Mouse (Mus musculus): Measurements from ENCODE around the gene Bbip1. TPM values are rescaled to one million over a fixed set of nuclear protein-coding genes. Genes with fewer than 3 reads are reported as not detected.
A peak's percentile ranks its signal among the peaks of the same experiment; 100 is the strongest.
"Not testable (repeated sequence)": the region's sequence is repeated elsewhere in the genome, so short reads cannot be mapped to it uniquely, and the experiment has no call there.

The Bbip1 gene
- polyA plus RNA-seq, 1 experiment from 2014 or later, result 134 TPM

DNA sequence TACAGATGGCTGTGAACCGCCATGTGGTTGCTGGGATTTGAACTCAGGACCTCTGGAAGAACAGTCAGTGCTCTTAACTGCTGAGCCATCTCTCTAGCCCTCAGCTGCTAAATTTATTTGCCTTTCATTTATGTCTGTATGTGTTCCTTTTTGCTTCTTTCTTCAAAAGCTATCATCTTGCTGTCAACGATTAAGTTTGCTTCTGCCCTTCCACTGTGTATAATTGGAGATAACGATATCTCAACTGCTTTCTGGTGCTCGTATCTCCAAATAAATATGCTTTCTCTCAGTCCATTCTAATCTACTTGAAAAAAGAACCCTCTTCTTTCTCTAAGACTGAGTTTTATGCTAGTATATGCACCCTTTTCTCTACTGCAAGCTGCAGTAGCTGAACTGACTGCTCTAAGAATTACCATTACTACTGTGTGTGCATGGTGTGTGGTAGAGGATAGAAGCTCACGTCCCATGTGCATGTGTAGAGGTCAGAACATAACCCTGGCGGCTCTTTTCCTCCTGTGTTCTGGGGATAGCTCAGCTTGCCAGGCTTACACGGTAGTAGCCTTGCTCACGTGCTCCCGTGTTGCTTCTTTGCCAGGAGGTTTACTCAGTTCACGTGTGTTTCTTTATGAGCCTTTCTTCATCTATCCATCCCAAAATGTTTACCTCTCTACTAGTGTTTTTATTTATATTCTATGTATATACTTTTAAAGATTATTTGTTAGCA lies 20.6 kb upstream of the Bbip1 start:
- DNase-seq (no peak), ATAC-seq (ENCODE audit: low FRiP score, low TSS enrichment) (no peak)
- H3K27ac ChIP-seq (replicated peaks; ENCODE audit: low read depth, low read length), result no peak overlapping the region
- no peak overlapping the region for H3K4me2 ChIP-seq (ENCODE audit: low read length)
- H3K27me3 ChIP-seq (ENCODE audit: control insufficient read depth, insufficient read depth, low read length), result no peaks in the 10 kb centered on the region
- WGBS, result 91% methylated on average over 10 of the region's 10 CpGs
- no peak overlapping the region for H3K4me3 ChIP-seq (replicated peaks; ENCODE audit: low read depth, low read length)
- no peak overlapping the region for H3K9ac ChIP-seq (replicated peaks; ENCODE audit: low read length)
- no peaks in the 10 kb centered on the region for H3K4me1 ChIP-seq (ENCODE audit: control insufficient read depth, insufficient read depth, low read length)
- H3K36me3 ChIP-seq (ENCODE audit: control insufficient read depth, insufficient read depth, low read length), result no peaks in the 10 kb centered on the region
- H3K9me3 ChIP-seq (ENCODE audit: control insufficient read depth, low read length), result no peaks in the 10 kb centered on the region

DNA sequence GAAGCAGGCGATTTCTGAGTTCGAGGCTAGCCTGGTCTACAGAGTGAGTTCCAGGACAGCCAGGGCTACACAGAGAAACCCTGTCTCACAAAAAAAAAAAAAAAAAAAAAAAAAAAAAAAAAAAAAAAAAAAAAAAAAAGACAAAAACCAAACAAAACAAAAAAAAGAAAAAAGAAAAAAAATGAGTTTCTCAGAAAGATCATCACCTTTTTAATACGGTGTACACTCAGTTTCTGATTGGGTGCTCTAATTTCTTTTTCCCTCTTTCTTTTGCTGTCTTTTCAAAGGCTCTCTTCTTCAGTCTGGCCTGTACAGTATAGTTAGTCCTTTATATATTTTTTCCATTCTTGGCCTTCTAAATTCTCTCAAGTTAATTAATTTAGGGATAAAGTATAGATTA lies 19.9 kb upstream of the Bbip1 start:
- not testable (repeated sequence) for H3K36me3 ChIP-seq (ENCODE audit: control insufficient read depth, insufficient read depth, low read length)

DNA sequence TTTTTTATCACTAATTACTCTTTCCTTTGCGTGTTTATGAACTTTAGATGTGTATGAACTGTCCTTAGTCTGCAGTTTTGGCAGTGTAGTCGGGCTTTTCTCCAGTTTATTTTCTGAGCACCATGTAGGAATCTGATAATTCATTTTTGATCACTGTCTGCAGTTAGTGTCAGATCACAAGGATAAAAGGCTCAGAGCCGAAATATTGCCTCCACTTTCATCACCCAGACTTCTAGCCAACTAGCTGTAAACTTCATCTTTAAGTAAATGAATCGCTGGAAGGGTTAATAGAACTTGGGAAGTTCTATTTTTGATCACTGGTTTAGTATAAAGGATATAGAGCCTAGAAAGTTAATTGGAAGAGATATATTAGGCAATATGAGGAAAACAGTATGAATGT lies 18.1 kb upstream of the Bbip1 start:
- ATAC-seq (ENCODE audit: low FRiP score, low TSS enrichment) (no peak), DNase-seq (no peak)
- no peak overlapping the region for H3K9ac ChIP-seq (replicated peaks; ENCODE audit: low read length)
- no peaks in the 10 kb centered on the region for H3K27me3 ChIP-seq (ENCODE audit: control insufficient read depth, insufficient read depth, low read length)
- H3K4me3 ChIP-seq (replicated peaks; ENCODE audit: low read depth, low read length), result no peak overlapping the region
- H3K27ac ChIP-seq (replicated peaks; ENCODE audit: low read depth, low read length), result no peak overlapping the region
- WGBS, result 95% methylated on average over 4 of the region's 4 CpGs
- H3K9me3 ChIP-seq (ENCODE audit: control insufficient read depth, low read length), result no peaks in the 10 kb centered on the region
- no peaks in the 10 kb centered on the region for H3K4me1 ChIP-seq (ENCODE audit: control insufficient read depth, insufficient read depth, low read length)
- H3K36me3 ChIP-seq (ENCODE audit: control insufficient read depth, insufficient read depth, low read length), result no peaks in the 10 kb centered on the region
- no peak overlapping the region for H3K4me2 ChIP-seq (ENCODE audit: low read length)

More for the DNA sequence above, 19.9 kb upstream of the Bbip1 start:
- H3K9ac ChIP-seq (replicated peaks; ENCODE audit: low read length); H3K27me3 ChIP-seq (ENCODE audit: control insufficient read depth, insufficient read depth, low read length); H3K27ac ChIP-seq (replicated peaks; ENCODE audit: low read depth, low read length); H3K4me2 ChIP-seq (ENCODE audit: low read length); DNase-seq; H3K4me3 ChIP-seq (replicated peaks; ENCODE audit: low read depth, low read length); H3K9me3 ChIP-seq (ENCODE audit: control insufficient read depth, low read length); H3K4me1 ChIP-seq (ENCODE audit: control insufficient read depth, insufficient read depth, low read length); ATAC-seq (ENCODE audit: low FRiP score, low TSS enrichment): not testable (repeated sequence)
- 96% methylated on average over 3 of the region's 3 CpGs for WGBS

GRCm38 (mm10) chr19:53957513-53957912 lies 13.1 kb upstream of the Bbip1 start:
- no peak overlapping the region for H3K9ac ChIP-seq (replicated peaks; ENCODE audit: low read length)
- no peak overlapping the region for H3K4me2 ChIP-seq (ENCODE audit: low read length)
- no peaks in the 10 kb centered on the region for H3K27me3 ChIP-seq (ENCODE audit: control insufficient read depth, insufficient read depth, low read length)
- WGBS, result 94% methylated on average over 2 of the region's 2 CpGs
- H3K27ac ChIP-seq (replicated peaks; ENCODE audit: low read depth, low read length), result no peak overlapping the region
- H3K9me3 ChIP-seq (ENCODE audit: control insufficient read depth, low read length), result no peaks in the 10 kb centered on the region
- ATAC-seq (ENCODE audit: low FRiP score, low TSS enrichment) (no peak), DNase-seq (no peak)
- no peak overlapping the region for H3K4me3 ChIP-seq (replicated peaks; ENCODE audit: low read depth, low read length)
- H3K4me1 ChIP-seq (ENCODE audit: control insufficient read depth, insufficient read depth, low read length), result no peaks in the 10 kb centered on the region
- H3K36me3 ChIP-seq (ENCODE audit: control insufficient read depth, insufficient read depth, low read length), result no peaks in the 10 kb centered on the region

- Histone ChIP-seq H3K27me3 (ENCODE audit: control insufficient read depth, insufficient read depth, low read length) (no peaks in the 10 kb centered on the region), H3K9ac (replicated peaks; ENCODE audit: low read length) (peak overlapping the region; percentile 88), H3K4me1 (ENCODE audit: control insufficient read depth, insufficient read depth, low read length) (peaks cover 21% of the 10 kb centered on the region), H3K27ac (replicated peaks; ENCODE audit: low read depth, low read length) (peak overlapping the region; percentile 95), H3K4me3 (replicated peaks; ENCODE audit: low read depth, low read length) (peak overlapping the region; percentile 79), H3K4me2 (ENCODE audit: low read length) (peak overlapping the region; percentile 66), H3K36me3 (ENCODE audit: control insufficient read depth, insufficient read depth, low read length) (no peaks in the 10 kb centered on the region), H3K9me3 (ENCODE audit: control insufficient read depth, low read length) (no peaks in the 10 kb centered on the region)
- DNase-seq (peak; percentile 79), ATAC-seq (ENCODE audit: low FRiP score, low TSS enrichment) (peak; percentile 6)
- WGBS, result 0% methylated on average over 64 of the region's 69 CpGs
Measured at GRCm38 (mm10) chr19:53945171-53946042, 980 bp upstream of the Bbip1 start.

- Histone ChIP-seq H3K4me1 (ENCODE audit: control insufficient read depth, insufficient read depth, low read length) (peaks cover 21% of the 10 kb centered on the region), H3K9me3 (ENCODE audit: control insufficient read depth, low read length) (no peaks in the 10 kb centered on the region)
Measured at GRCm38 (mm10) chr19:53944786-53945169, 351 bp upstream of the Bbip1 start.

GRCm38 (mm10) chr19:53942342-53942741 lies 2.1 kb downstream of the Bbip1 start:
- Histone ChIP-seq H3K36me3 (ENCODE audit: control insufficient read depth, insufficient read depth, low read length) (peaks cover 8% of the 10 kb centered on the region; the same call in 1 of the 2 replicates), H3K9me3 (ENCODE audit: control insufficient read depth, low read length) (no peaks in the 10 kb centered on the region), H3K27me3 (ENCODE audit: control insufficient read depth, insufficient read depth, low read length) (no peaks in the 10 kb centered on the region), H3K4me3 (replicated peaks; ENCODE audit: low read depth, low read length) (no peak overlapping the region), H3K4me2 (ENCODE audit: low read length) (peak overlapping the region; percentile 65; the same call in 1 of the 2 replicates), H3K4me1 (ENCODE audit: control insufficient read depth, insufficient read depth, low read length) (peaks cover 13% of the 10 kb centered on the region), H3K9ac (replicated peaks; ENCODE audit: low read length) (no peak overlapping the region), H3K27ac (replicated peaks; ENCODE audit: low read depth, low read length) (no peak overlapping the region)
- DNase-seq (no peak), ATAC-seq (ENCODE audit: low FRiP score, low TSS enrichment) (no peak)
- 93% methylated on average over 2 of the region's 2 CpGs for WGBS

More at GRCm38 (mm10) chr19:53944786-53945169, 351 bp upstream of the Bbip1 start:
- Histone ChIP-seq H3K4me2 (ENCODE audit: low read length) (peak overlapping the region; percentile 66), H3K9ac (replicated peaks; ENCODE audit: low read length) (peak overlapping the region; percentile 88), H3K27ac (replicated peaks; ENCODE audit: low read depth, low read length) (peak overlapping the region; percentile 95), H3K4me3 (replicated peaks; ENCODE audit: low read depth, low read length) (peak overlapping the region; percentile 79), H3K36me3 (ENCODE audit: control insufficient read depth, insufficient read depth, low read length) (no peaks in the 10 kb centered on the region), H3K27me3 (ENCODE audit: control insufficient read depth, insufficient read depth, low read length) (no peaks in the 10 kb centered on the region)
- DNase-seq, result no peak
- no peak for ATAC-seq (ENCODE audit: low FRiP score, low TSS enrichment)
- WGBS, result under 1% methylated on average over 42 of the region's 47 CpGs

- Histone ChIP-seq H3K36me3 (ENCODE audit: control insufficient read depth, insufficient read depth, low read length) (peaks cover 11% of the 10 kb centered on the region; the same call in 1 of the 2 replicates), H3K4me1 (ENCODE audit: control insufficient read depth, insufficient read depth, low read length) (peaks cover 8% of the 10 kb centered on the region), H3K4me2 (ENCODE audit: low read length) (no peak overlapping the region), H3K9me3 (ENCODE audit: control insufficient read depth, low read length) (no peaks in the 10 kb centered on the region), H3K27me3 (ENCODE audit: control insufficient read depth, insufficient read depth, low read length) (no peaks in the 10 kb centered on the region), H3K27ac (replicated peaks; ENCODE audit: low read depth, low read length) (no peak overlapping the region), H3K4me3 (replicated peaks; ENCODE audit: low read depth, low read length) (no peak overlapping the region), H3K9ac (replicated peaks; ENCODE audit: low read length) (no peak overlapping the region)
- 90% methylated on average over 4 of the region's 4 CpGs for WGBS
- ATAC-seq (ENCODE audit: low FRiP score, low TSS enrichment) (no peak), DNase-seq (no peak)
Measured at GRCm38 (mm10) chr19:53941139-53941538, 3.3 kb downstream of the Bbip1 start.
